Mouse (Mus musculus) intestine, embryonic 16.5 days (tissue): Measurements from ENCODE around the gene Syt7. TPM values are rescaled to one million over a fixed set of nuclear protein-coding genes. Genes with fewer than 3 reads are reported as not detected.

Experiments used
- ATAC-seq: fragments of 200-750 bp; cut with Nextera tagmentation; 2 replicates; pipeline ENCODE4 v1.8.0; 2017; ENCODE audit warnings: moderate TSS enrichment, moderate library complexity
- H3K27ac ChIP-seq: fragments of 300-500 bp; sonication (generic); 2 replicates; pipeline ENCODE4 v1.5.1; 2014; ENCODE audit warnings: mild to moderate bottlenecking, low read length
- H3K27me3 ChIP-seq: fragments of 300-500 bp; sonication (generic); replicated peaks from 2 replicates; pipeline ENCODE4 v1.6.1; 2014; ENCODE audit warnings: low read length, control low read depth, mixed read lengths; ENCODE audit not compliant: control insufficient read depth, insufficient read depth
- H3K36me3 ChIP-seq: fragments of 300-500 bp; sonication (generic); 2 replicates; pipeline ENCODE4 v1.6.1; 2014; ENCODE audit warnings: low read length, control low read depth; ENCODE audit not compliant: control insufficient read depth, insufficient read depth
- H3K4me1 ChIP-seq: fragments of 300-500 bp; sonication (generic); 2 replicates; pipeline ENCODE4 v1.6.1; 2014; ENCODE audit warnings: low read length, control low read depth, mixed read lengths; ENCODE audit not compliant: control insufficient read depth, insufficient read depth
- H3K4me2 ChIP-seq: fragments of 300-500 bp; sonication (generic); 2 replicates; pipeline ENCODE4 v1.6.1; 2014; ENCODE audit warnings: low read depth, low read length, control low read depth
- H3K4me3 ChIP-seq: fragments of 300-500 bp; sonication (generic); 2 replicates; pipeline ENCODE4 v1.5.1; 2014; ENCODE audit warnings: mild to moderate bottlenecking, low read length
- H3K9ac ChIP-seq: fragments of 300-500 bp; sonication (generic); 2 replicates; pipeline ENCODE4 v1.6.1; 2014; ENCODE audit warnings: low read depth, low read length
- H3K9me3 ChIP-seq: fragments of 300-500 bp; sonication (generic); 2 replicates; pipeline ENCODE4 v1.6.1; 2016; ENCODE audit warnings: low read length, control low read depth; ENCODE audit not compliant: control insufficient read depth
- WGBS: fragments of 180-500 bp; shearing (Covaris S2); extraction: QIAGEN DNeasy Blood & Tissue Kit; methylation state at CpG from one replicate; pipeline ENCODE4 v1.1.7; 2014; 5-methylcytosine and 5-hydroxymethylcytosine counted together
- polyA plus RNA-seq: library from polyadenylated mRNA; unstranded; fragments of >200 nt; fragmentation: Nextera tagmentation; extraction: Ambion mirVana; gene quantifications from 2 replicates; pipeline ENCODE4 v1.2.1, GENCODE M21; 2015

The Syt7 gene
- polyA plus RNA-seq, 1 experiment from 2014 or later = 0.94 TPM

DNA sequence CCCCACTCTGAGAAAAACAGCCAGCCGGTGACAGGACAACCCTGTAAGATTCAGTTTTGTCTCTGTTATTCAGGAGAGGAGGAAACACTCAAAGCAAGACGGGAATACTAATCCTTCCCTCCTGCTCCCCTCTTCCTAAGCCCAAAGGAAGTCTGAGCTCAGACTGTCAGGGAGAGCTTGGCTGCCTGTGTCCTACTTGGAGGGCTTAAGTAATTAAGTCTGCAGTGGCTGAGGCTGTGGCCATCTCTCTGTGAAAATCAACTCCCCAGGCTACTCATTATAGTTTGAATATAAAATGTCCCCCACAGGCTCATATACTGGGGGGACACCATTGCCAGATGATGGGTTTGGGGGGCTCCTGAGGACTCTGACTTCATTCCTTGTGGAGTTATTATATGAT is 108.1 kb downstream of the Syt7 start:
- no peak for ATAC-seq
- Histone ChIP-seq H3K4me1 (peaks cover 5% of the 10 kb centered on the region; the same call in 1 of the 2 replicates), H3K9ac (no peak overlapping the region), H3K4me3 (no peak overlapping the region), H3K4me2 (no peak overlapping the region), H3K27me3 (no peaks in the 10 kb centered on the region), H3K36me3 (peaks cover 9% of the 10 kb centered on the region), H3K9me3 (no peaks in the 10 kb centered on the region), H3K27ac (no peak overlapping the region)
- WGBS = 69% methylated on average over 2 of the region's 2 CpGs

GRCm38 (mm10) chr19:10497512-10498160 is 108.7 kb downstream of the Syt7 start:
- Histone ChIP-seq H3K9ac (no peak overlapping the region), H3K4me1 (no peaks in the 10 kb centered on the region; the same call in 1 of the 2 replicates), H3K4me2 (no peak overlapping the region), H3K27ac (no peak overlapping the region), H3K27me3 (no peaks in the 10 kb centered on the region), H3K9me3 (no peaks in the 10 kb centered on the region), H3K4me3 (no peak overlapping the region), H3K36me3 (peaks cover 11% of the 10 kb centered on the region)
- WGBS = 45% methylated on average over 8 of the region's 8 CpGs
- peak; percentile 7; the same call in 1 of the 2 replicates for ATAC-seq

DNA sequence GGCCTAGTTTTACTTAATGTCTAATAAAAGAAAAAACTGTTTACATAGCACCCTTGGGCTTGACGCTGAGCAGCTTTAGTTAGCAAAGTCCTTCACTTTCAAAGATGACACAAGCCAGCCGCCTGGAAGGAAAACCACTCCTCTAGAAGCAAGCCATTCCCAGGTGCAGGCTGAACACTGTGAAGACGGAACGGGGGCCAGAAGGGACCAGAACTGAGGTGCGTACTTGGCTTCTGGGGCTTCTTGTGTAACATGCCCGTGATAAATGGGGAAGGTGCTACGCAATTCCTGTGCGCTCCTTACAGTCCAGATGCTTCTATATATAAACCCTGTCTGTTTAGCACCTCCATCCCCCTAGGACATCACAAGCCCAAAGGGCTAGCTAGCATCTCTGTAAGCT is 111.7 kb downstream of the Syt7 start:
- H3K4me1 ChIP-seq = no peaks in the 10 kb centered on the region
- no peak overlapping the region for H3K9ac ChIP-seq
- ATAC-seq = no peak
- no peak overlapping the region for H3K27ac ChIP-seq
- no peak overlapping the region for H3K4me3 ChIP-seq
- H3K4me2 ChIP-seq = no peak overlapping the region
- WGBS = 65% methylated on average over 8 of the region's 8 CpGs
- no peaks in the 10 kb centered on the region for H3K9me3 ChIP-seq
- peaks cover 11% of the 10 kb centered on the region for H3K36me3 ChIP-seq
- no peaks in the 10 kb centered on the region for H3K27me3 ChIP-seq

DNA sequence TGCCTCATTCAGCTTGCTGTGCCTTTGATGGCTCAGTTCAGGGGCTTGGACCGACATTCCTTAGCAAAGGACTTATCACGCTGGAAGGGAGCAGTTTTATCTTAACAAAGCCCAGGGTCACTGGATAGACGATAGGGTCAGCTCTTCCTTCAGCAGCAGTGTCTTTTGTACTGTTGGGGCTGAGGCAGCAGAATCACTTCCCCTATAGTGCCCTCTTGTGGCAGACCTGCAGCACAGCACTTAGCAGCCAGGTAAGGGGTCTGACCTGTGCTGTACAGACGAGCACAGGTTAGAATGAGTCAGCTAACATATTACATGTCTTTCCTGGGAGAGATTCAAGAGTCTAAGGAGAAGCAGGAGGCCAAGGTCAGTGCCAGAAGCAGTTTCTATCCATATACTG is 113.7 kb downstream of the Syt7 start:
- ATAC-seq = peak; percentile 77
- H3K4me2 ChIP-seq = no peak overlapping the region
- 7% methylated on average over 4 of the region's 4 CpGs for WGBS
- no peaks in the 10 kb centered on the region for H3K27me3 ChIP-seq
- no peak overlapping the region for H3K9ac ChIP-seq
- H3K4me1 ChIP-seq = no peaks in the 10 kb centered on the region
- H3K27ac ChIP-seq = no peak overlapping the region
- no peak overlapping the region for H3K4me3 ChIP-seq
- H3K36me3 ChIP-seq = peaks cover 11% of the 10 kb centered on the region
- no peaks in the 10 kb centered on the region for H3K9me3 ChIP-seq

Other genes with a start within 250 kb of the Syt7 start
- gene Fads1, start 206.2 kb upstream of the Syt7 start, polyA plus RNA-seq = 146 and 154 TPM in 2 replicates
- gene Tmem258, start 185.1 kb upstream of the Syt7 start, polyA plus RNA-seq = 466 and 467 TPM in 2 replicates
- gene Fen1, start 184.9 kb upstream of the Syt7 start, polyA plus RNA-seq = 77.9 and 87.8 TPM in 2 replicates
- gene Myrf, start 148.3 kb upstream of the Syt7 start, polyA plus RNA-seq = 9.9 and 10.1 TPM in 2 replicates
- gene Dagla, start 84.2 kb upstream of the Syt7 start, polyA plus RNA-seq = 2.6 and 3.2 TPM in 2 replicates
- 0.18 and 0.55 TPM in 2 replicates for gene Lrrc10b, start 68.4 kb downstream of the Syt7 start, polyA plus RNA-seq
- gene Ppp1r32, start 93.8 kb downstream of the Syt7 start, polyA plus RNA-seq = 2.0 and 3.4 TPM in 2 replicates
- gene Cpsf7, start 136.2 kb downstream of the Syt7 start, polyA plus RNA-seq = 29.7 and 30.9 TPM in 2 replicates
- gene Sdhaf2, start 137.1 kb downstream of the Syt7 start, polyA plus RNA-seq = 57.4 and 60.9 TPM in 2 replicates
- gene Tmem216, start 167.1 kb downstream of the Syt7 start, polyA plus RNA-seq = 25.9 and 28.4 TPM in 2 replicates
- 22.5 and 23.0 TPM in 2 replicates for gene Cyb561a3, start 188.1 kb downstream of the Syt7 start, polyA plus RNA-seq
- 23.9 and 27.5 TPM in 2 replicates for gene Tmem138, start 188.3 kb downstream of the Syt7 start, polyA plus RNA-seq
- 268 and 271 TPM in 2 replicates for gene Ddb1, start 216.2 kb downstream of the Syt7 start, polyA plus RNA-seq
- 70.8 and 81.3 TPM in 2 replicates for gene Tkfc, start 216.6 kb downstream of the Syt7 start, polyA plus RNA-seq
- 4.8 and 5.5 TPM in 2 replicates for gene Vwce, start 245.1 kb downstream of the Syt7 start, polyA plus RNA-seq